Mouse (Mus musculus): Measurements from ENCODE around the gene Pgm5. TPM values are rescaled to one million over a fixed set of nuclear protein-coding genes. Genes with fewer than 3 reads are reported as not detected.
A peak's percentile ranks its signal among the peaks of the same experiment; 100 is the strongest.

Pgm5 gene
- polyA plus RNA-seq, 1 experiment from 2014 or later: 4.8 TPM

- no peak overlapping the region for H3K9ac ChIP-seq (ENCODE audit: low read depth, low read length)
- WGBS: 78% methylated on average over 4 of the region's 4 CpGs
- H3K9me3 ChIP-seq (ENCODE audit: control insufficient read depth, low read length): no peaks in the 10 kb centered on the region
- H3K27me3 ChIP-seq (replicated peaks; ENCODE audit: control insufficient read depth, insufficient read depth, low read length): no peaks in the 10 kb centered on the region
- H3K36me3 ChIP-seq (ENCODE audit: control insufficient read depth, insufficient read depth, low read length): no peaks in the 10 kb centered on the region
- no peak overlapping the region for H3K4me3 ChIP-seq (ENCODE audit: low read length)
- H3K27ac ChIP-seq (ENCODE audit: low read length): no peak overlapping the region
- H3K4me2 ChIP-seq (ENCODE audit: low read depth, low read length): no peak overlapping the region
- ATAC-seq: no peak
- H3K4me1 ChIP-seq (ENCODE audit: control insufficient read depth, insufficient read depth, low read length): no peaks in the 10 kb centered on the region
Measured at GRCm38 (mm10) chr19:24824517-24824916, 37.1 kb downstream of the Pgm5 start.

- Histone ChIP-seq H3K9me3 (ENCODE audit: control insufficient read depth, low read length) (no peaks in the 10 kb centered on the region), H3K27ac (ENCODE audit: low read length) (no peak overlapping the region), H3K4me1 (ENCODE audit: control insufficient read depth, insufficient read depth, low read length) (no peaks in the 10 kb centered on the region), H3K4me2 (ENCODE audit: low read depth, low read length) (no peak overlapping the region), H3K27me3 (replicated peaks; ENCODE audit: control insufficient read depth, insufficient read depth, low read length) (no peaks in the 10 kb centered on the region), H3K36me3 (ENCODE audit: control insufficient read depth, insufficient read depth, low read length) (no peaks in the 10 kb centered on the region), H3K9ac (ENCODE audit: low read depth, low read length) (no peak overlapping the region), H3K4me3 (ENCODE audit: low read length) (no peak overlapping the region)
- WGBS: 78% methylated on average over 12 of the region's 12 CpGs
- no peak for ATAC-seq
Measured at GRCm38 (mm10) chr19:24815661-24816221, 45.9 kb downstream of the Pgm5 start.

- H3K4me3 ChIP-seq (ENCODE audit: low read length): no peak overlapping the region
- WGBS: 75% methylated on average over 8 of the region's 8 CpGs
- H3K27ac ChIP-seq (ENCODE audit: low read length): no peak overlapping the region
- H3K4me1 ChIP-seq (ENCODE audit: control insufficient read depth, insufficient read depth, low read length): no peaks in the 10 kb centered on the region
- H3K9me3 ChIP-seq (ENCODE audit: control insufficient read depth, low read length): no peaks in the 10 kb centered on the region
- H3K27me3 ChIP-seq (replicated peaks; ENCODE audit: control insufficient read depth, insufficient read depth, low read length): no peaks in the 10 kb centered on the region
- no peak for ATAC-seq
- no peaks in the 10 kb centered on the region for H3K36me3 ChIP-seq (ENCODE audit: control insufficient read depth, insufficient read depth, low read length)
- H3K9ac ChIP-seq (ENCODE audit: low read depth, low read length): no peak overlapping the region
- no peak overlapping the region for H3K4me2 ChIP-seq (ENCODE audit: low read depth, low read length)
Measured at GRCm38 (mm10) chr19:24812861-24813293, 48.8 kb downstream of the Pgm5 start.

GRCm38 (mm10) chr19:24812106-24812810 is 49.4 kb downstream of the Pgm5 start:
- no peaks in the 10 kb centered on the region for H3K4me1 ChIP-seq (ENCODE audit: control insufficient read depth, insufficient read depth, low read length)
- 68% methylated on average over 7 of the region's 7 CpGs for WGBS
- no peak for ATAC-seq

GRCm38 (mm10) chr19:24811451-24811850 is 50.2 kb downstream of the Pgm5 start:
- no peak; the same call in 1 of the 2 replicates for ATAC-seq
- Histone ChIP-seq H3K27ac (ENCODE audit: low read length) (no peak overlapping the region), H3K9ac (ENCODE audit: low read depth, low read length) (no peak overlapping the region), H3K4me2 (ENCODE audit: low read depth, low read length) (no peak overlapping the region), H3K4me3 (ENCODE audit: low read length) (no peak overlapping the region), H3K4me1 (ENCODE audit: control insufficient read depth, insufficient read depth, low read length) (no peaks in the 10 kb centered on the region), H3K36me3 (ENCODE audit: control insufficient read depth, insufficient read depth, low read length) (no peaks in the 10 kb centered on the region), H3K9me3 (ENCODE audit: control insufficient read depth, low read length) (no peaks in the 10 kb centered on the region), H3K27me3 (replicated peaks; ENCODE audit: control insufficient read depth, insufficient read depth, low read length) (no peaks in the 10 kb centered on the region)
- WGBS: 70% methylated on average over 10 of the region's 10 CpGs

More at GRCm38 (mm10) chr19:24812106-24812810, 49.4 kb downstream of the Pgm5 start:
- H3K27ac ChIP-seq (ENCODE audit: low read length): no peak overlapping the region
- no peaks in the 10 kb centered on the region for H3K9me3 ChIP-seq (ENCODE audit: control insufficient read depth, low read length)
- H3K4me3 ChIP-seq (ENCODE audit: low read length): no peak overlapping the region
- H3K27me3 ChIP-seq (replicated peaks; ENCODE audit: control insufficient read depth, insufficient read depth, low read length): no peaks in the 10 kb centered on the region
- no peak overlapping the region for H3K9ac ChIP-seq (ENCODE audit: low read depth, low read length)
- no peaks in the 10 kb centered on the region for H3K36me3 ChIP-seq (ENCODE audit: control insufficient read depth, insufficient read depth, low read length)
- no peak overlapping the region for H3K4me2 ChIP-seq (ENCODE audit: low read depth, low read length)

GRCm38 (mm10) chr19:24806013-24806412 is 55.6 kb downstream of the Pgm5 start:
- Histone ChIP-seq H3K4me1 (ENCODE audit: control insufficient read depth, insufficient read depth, low read length) (no peaks in the 10 kb centered on the region), H3K4me3 (ENCODE audit: low read length) (no peak overlapping the region), H3K27ac (ENCODE audit: low read length) (no peak overlapping the region), H3K36me3 (ENCODE audit: control insufficient read depth, insufficient read depth, low read length) (no peaks in the 10 kb centered on the region), H3K4me2 (ENCODE audit: low read depth, low read length) (no peak overlapping the region), H3K9ac (ENCODE audit: low read depth, low read length) (no peak overlapping the region), H3K27me3 (replicated peaks; ENCODE audit: control insufficient read depth, insufficient read depth, low read length) (no peaks in the 10 kb centered on the region), H3K9me3 (ENCODE audit: control insufficient read depth, low read length) (no peaks in the 10 kb centered on the region)
- 81% methylated on average over 3 of the region's 3 CpGs for WGBS
- ATAC-seq: no peak

GRCm38 (mm10) chr19:24797606-24798005 is 64.0 kb downstream of the Pgm5 start:
- Histone ChIP-seq H3K9ac (ENCODE audit: low read depth, low read length) (no peak overlapping the region), H3K9me3 (ENCODE audit: control insufficient read depth, low read length) (no peaks in the 10 kb centered on the region), H3K36me3 (ENCODE audit: control insufficient read depth, insufficient read depth, low read length) (no peaks in the 10 kb centered on the region), H3K4me1 (ENCODE audit: control insufficient read depth, insufficient read depth, low read length) (no peaks in the 10 kb centered on the region), H3K27ac (ENCODE audit: low read length) (no peak overlapping the region), H3K27me3 (replicated peaks; ENCODE audit: control insufficient read depth, insufficient read depth, low read length) (no peaks in the 10 kb centered on the region), H3K4me2 (ENCODE audit: low read depth, low read length) (no peak overlapping the region), H3K4me3 (ENCODE audit: low read length) (no peak overlapping the region)
- 0 out of 2 replicates have a peak, but pooled peaks have one; percentile 21 for ATAC-seq
- 57% methylated on average over 9 of the region's 9 CpGs for WGBS

GRCm38 (mm10) chr19:24794350-24794749 is 67.3 kb downstream of the Pgm5 start:
- Histone ChIP-seq H3K4me3 (ENCODE audit: low read length) (no peak overlapping the region), H3K4me2 (ENCODE audit: low read depth, low read length) (no peak overlapping the region), H3K4me1 (ENCODE audit: control insufficient read depth, insufficient read depth, low read length) (no peaks in the 10 kb centered on the region), H3K27me3 (replicated peaks; ENCODE audit: control insufficient read depth, insufficient read depth, low read length) (no peaks in the 10 kb centered on the region), H3K36me3 (ENCODE audit: control insufficient read depth, insufficient read depth, low read length) (no peaks in the 10 kb centered on the region), H3K9me3 (ENCODE audit: control insufficient read depth, low read length) (no peaks in the 10 kb centered on the region), H3K9ac (ENCODE audit: low read depth, low read length) (no peak overlapping the region), H3K27ac (ENCODE audit: low read length) (no peak overlapping the region)
- no peak for ATAC-seq
- 63% methylated on average over 6 of the region's 6 CpGs for WGBS

GRCm38 (mm10) chr19:24793545-24794139 is 68.0 kb downstream of the Pgm5 start:
- Histone ChIP-seq H3K9me3 (ENCODE audit: control insufficient read depth, low read length) (no peaks in the 10 kb centered on the region), H3K36me3 (ENCODE audit: control insufficient read depth, insufficient read depth, low read length) (no peaks in the 10 kb centered on the region), H3K4me2 (ENCODE audit: low read depth, low read length) (no peak overlapping the region), H3K27me3 (replicated peaks; ENCODE audit: control insufficient read depth, insufficient read depth, low read length) (no peaks in the 10 kb centered on the region), H3K4me1 (ENCODE audit: control insufficient read depth, insufficient read depth, low read length) (no peaks in the 10 kb centered on the region), H3K9ac (ENCODE audit: low read depth, low read length) (no peak overlapping the region), H3K27ac (ENCODE audit: low read length) (no peak overlapping the region), H3K4me3 (ENCODE audit: low read length) (no peak overlapping the region)
- no peak for ATAC-seq
- WGBS: 70% methylated on average over 9 of the region's 9 CpGs
